Mouse (Mus musculus): Measurements from ENCODE around the gene Psma2. TPM values are rescaled to one million over a fixed set of nuclear protein-coding genes. Genes with fewer than 3 reads are reported as not detected.

Gene Psma2
- polyA plus RNA-seq, 1 experiment from 2014 or later: 163 TPM

GRCm38 (mm10) chr13:14717755-14718154 lies 104.7 kb downstream of the Psma2 start:
- no peak overlapping the region for H3K4me3 ChIP-seq (ENCODE audit: control insufficient read depth in 1 of 2, insufficient read depth in 1 of 2, low read depth in 1 of 2, low read length in 2 of 2)
- no peak overlapping the region for H3K9ac ChIP-seq (ENCODE audit: low read length)
- no peak overlapping the region for H3K27ac ChIP-seq (replicated peaks in 1 of 2; ENCODE audit: control insufficient read depth in 1 of 2, insufficient read depth in 1 of 2, low read depth in 2 of 2, low read length in 2 of 2)
- H3K4me1 ChIP-seq (ENCODE audit: control insufficient read depth in 2 of 2, insufficient read depth in 2 of 2, low read length in 2 of 2): no peaks in the 10 kb centered on the region
- H3K4me2 ChIP-seq (ENCODE audit: low read length): no peak overlapping the region
- 69% methylated on average over 3 of the region's 3 CpGs for WGBS
- no peak for ATAC-seq (ENCODE audit: insufficient number of reproducible peaks, insufficient read depth, low FRiP score, low read depth)
- no peaks in the 10 kb centered on the region for H3K9me3 ChIP-seq (ENCODE audit: control insufficient read depth, low read length)
- no peaks in the 10 kb centered on the region for H3K27me3 ChIP-seq (ENCODE audit: control insufficient read depth, insufficient read depth, low read length)
- no peaks in the 10 kb centered on the region for H3K36me3 ChIP-seq (ENCODE audit: control insufficient read depth, insufficient read depth, low read length)

Other genes with a start within 250 kb of the Psma2 start
- 0.65 and 0.84 TPM in 2 replicates for gene Hecw1, start 90.0 kb upstream of the Psma2 start, polyA plus RNA-seq (2014; fragmentation: Nextera tagmentation; extraction: Ambion mirVana)
- 111 and 115 TPM in 2 replicates for gene Mrpl32, start 75 bp upstream of the Psma2 start, polyA plus RNA-seq (2014; fragmentation: Nextera tagmentation; extraction: Ambion mirVana)
- 16.6 and 18.8 TPM in 2 replicates for gene AW209491, start 16.9 kb downstream of the Psma2 start, polyA plus RNA-seq (2014; fragmentation: Nextera tagmentation; extraction: Ambion mirVana)